Mouse (Mus musculus) embryonic facial prominence, embryonic 14.5 days (tissue): ENCODE data around the gene Arhgap1. TPM values are rescaled to one million over a fixed set of nuclear protein-coding genes. Genes with fewer than 3 reads are reported as not detected.

ENCODE experiments used
- ATAC-seq: fragments of 200-750 bp; cut with Nextera tagmentation; 2 replicates; pipeline ENCODE4 v1.8.0; 2017; ENCODE audit warnings: low read depth, moderate number of reproducible peaks, moderate TSS enrichment
- DNase-seq: peaks from one replicate; pipeline ENCODE4 v3.0.0-alpha.2; 2015; ENCODE audit warnings: low spot score
- H3K27ac ChIP-seq: fragments of 300-500 bp; sonication (generic); replicated peaks from 2 replicates; pipeline ENCODE4 v1.5.1; 2014; ENCODE audit warnings: low read depth, mild to moderate bottlenecking, low read length, moderate library complexity
- H3K27me3 ChIP-seq: fragments of 300-500 bp; sonication (generic); replicated peaks from 2 replicates; pipeline ENCODE4 v1.6.1; 2014; ENCODE audit warnings: low read length; ENCODE audit not compliant: control insufficient read depth, insufficient read depth
- H3K36me3 ChIP-seq: fragments of 300-500 bp; sonication (generic); 2 replicates; pipeline ENCODE4 v1.6.1; 2014; ENCODE audit warnings: low read length, mixed read lengths; ENCODE audit not compliant: control insufficient read depth, insufficient read depth
- H3K4me1 ChIP-seq: fragments of 300-500 bp; sonication (generic); 2 replicates; pipeline ENCODE4 v1.6.1; 2014; ENCODE audit warnings: antibody characterized with exemption, low read length; ENCODE audit not compliant: control insufficient read depth, insufficient read depth
- H3K4me2 ChIP-seq: fragments of 300-500 bp; sonication (generic); 2 replicates; pipeline ENCODE4 v1.6.1; 2014; ENCODE audit warnings: low read depth, mild to moderate bottlenecking, low read length, moderate library complexity, mixed read lengths
- H3K4me3 ChIP-seq: fragments of 300-500 bp; sonication (generic); 2 replicates; pipeline ENCODE4 v1.5.1; 2014; ENCODE audit warnings: low read depth, mild to moderate bottlenecking, low read length
- H3K9ac ChIP-seq: fragments of 300-500 bp; sonication (generic); 2 replicates; pipeline ENCODE4 v1.6.1; 2014; ENCODE audit warnings: low read depth, mild to moderate bottlenecking, low read length, moderate library complexity, mixed read lengths
- H3K9me3 ChIP-seq: fragments of 300-500 bp; sonication (generic); 2 replicates; pipeline ENCODE4 v1.6.1; 2016; ENCODE audit warnings: low read length; ENCODE audit not compliant: control insufficient read depth
- WGBS: fragments of 180-500 bp; shearing (Covaris S2); extraction: QIAGEN DNeasy Blood & Tissue Kit; methylation state at CpG from one replicate; pipeline ENCODE4 v1.1.7; 2014; 5-methylcytosine and 5-hydroxymethylcytosine counted together
- polyA plus RNA-seq: library from polyadenylated mRNA; unstranded; fragments of >200 nt; fragmentation: Nextera tagmentation; extraction: Ambion mirVana; gene quantifications from 2 replicates; pipeline ENCODE4 v1.2.1, GENCODE M21; 2014

The Arhgap1 gene
- polyA plus RNA-seq, 1 experiment from 2014 or later, result 117 TPM

- peaks cover 13% of the 10 kb centered on the region for H3K4me1 ChIP-seq
- H3K36me3 ChIP-seq, result peaks cover 48% of the 10 kb centered on the region
- H3K9ac ChIP-seq, result no peak overlapping the region
Observed at GRCm38 (mm10) chr2:91652863-91653262, 3.2 kb downstream of the Arhgap1 start.

GRCm38 (mm10) chr2:91655388-91655787, 5.7 kb downstream of the Arhgap1 start:
- Histone ChIP-seq H3K4me2 (no peak overlapping the region), H3K4me3 (no peak overlapping the region), H3K9ac (no peak overlapping the region), H3K36me3 (peaks cover 70% of the 10 kb centered on the region), H3K27me3 (no peaks in the 10 kb centered on the region), H3K4me1 (peaks cover 6% of the 10 kb centered on the region; the same call in 1 of the 2 replicates), H3K27ac (no peak overlapping the region), H3K9me3 (no peaks in the 10 kb centered on the region)
- DNase-seq (no peak), ATAC-seq (no peak)
- 89% methylated on average over 5 of the region's 5 CpGs for WGBS

More at GRCm38 (mm10) chr2:91652863-91653262, 3.2 kb downstream of the Arhgap1 start:
- H3K9me3 ChIP-seq, result no peaks in the 10 kb centered on the region
- H3K27ac ChIP-seq, result no peak overlapping the region
- 68% methylated on average over 6 of the region's 6 CpGs for WGBS
- no peak for ATAC-seq
- H3K4me2 ChIP-seq, result no peak overlapping the region
- no peak for DNase-seq
- no peaks in the 10 kb centered on the region for H3K27me3 ChIP-seq
- H3K4me3 ChIP-seq, result no peak overlapping the region

- H3K4me1 ChIP-seq, result peaks cover 4% of the 10 kb centered on the region; the same call in 1 of the 2 replicates
- H3K4me3 ChIP-seq, result no peak overlapping the region
- DNase-seq (peak; percentile 14), ATAC-seq (no peak)
- no peak overlapping the region for H3K27ac ChIP-seq
- H3K27me3 ChIP-seq, result no peaks in the 10 kb centered on the region
- H3K4me2 ChIP-seq, result no peak overlapping the region
- 58% methylated on average over 6 of the region's 6 CpGs for WGBS
- H3K36me3 ChIP-seq, result peaks cover 72% of the 10 kb centered on the region
- H3K9me3 ChIP-seq, result no peaks in the 10 kb centered on the region
- no peak overlapping the region for H3K9ac ChIP-seq
Observed at GRCm38 (mm10) chr2:91655827-91656226, 6.2 kb downstream of the Arhgap1 start.

GRCm38 (mm10) chr2:91656774-91657173, 7.1 kb downstream of the Arhgap1 start:
- H3K9ac ChIP-seq, result no peak overlapping the region
- H3K9me3 ChIP-seq, result no peaks in the 10 kb centered on the region
- WGBS, result 68% methylated on average over 8 of the region's 8 CpGs
- H3K4me2 ChIP-seq, result no peak overlapping the region
- no peak overlapping the region for H3K27ac ChIP-seq
- no peak for ATAC-seq
- H3K4me1 ChIP-seq, result no peaks in the 10 kb centered on the region
- no peak overlapping the region for H3K4me3 ChIP-seq
- peaks cover 81% of the 10 kb centered on the region for H3K36me3 ChIP-seq
- no peaks in the 10 kb centered on the region for H3K27me3 ChIP-seq
- DNase-seq, result no peak

- ATAC-seq (no peak), DNase-seq (no peak)
- Histone ChIP-seq H3K27ac (no peak overlapping the region), H3K4me2 (no peak overlapping the region), H3K4me3 (no peak overlapping the region), H3K9ac (no peak overlapping the region), H3K4me1 (no peaks in the 10 kb centered on the region), H3K27me3 (no peaks in the 10 kb centered on the region), H3K36me3 (peaks cover 91% of the 10 kb centered on the region), H3K9me3 (no peaks in the 10 kb centered on the region)
- WGBS, result 92% methylated on average over 8 of the region's 8 CpGs
Observed at GRCm38 (mm10) chr2:91659657-91660056, 10.0 kb downstream of the Arhgap1 start.

- Histone ChIP-seq H3K27ac (no peak overlapping the region), H3K27me3 (no peaks in the 10 kb centered on the region), H3K4me3 (no peak overlapping the region), H3K4me2 (no peak overlapping the region), H3K4me1 (no peaks in the 10 kb centered on the region), H3K9me3 (no peaks in the 10 kb centered on the region), H3K36me3 (peaks cover 86% of the 10 kb centered on the region), H3K9ac (no peak overlapping the region)
- DNase-seq, result no peak
- no peak for ATAC-seq
- WGBS, result 95% methylated on average over 6 of the region's 6 CpGs
Observed at GRCm38 (mm10) chr2:91660981-91661380, 11.3 kb downstream of the Arhgap1 start.

GRCm38 (mm10) chr2:91664780-91665179, 15.1 kb downstream of the Arhgap1 start:
- no peak overlapping the region for H3K27ac ChIP-seq
- no peak overlapping the region for H3K9ac ChIP-seq
- H3K4me3 ChIP-seq, result no peak overlapping the region
- no peaks in the 10 kb centered on the region for H3K27me3 ChIP-seq
- DNase-seq, result no peak
- H3K4me2 ChIP-seq, result no peak overlapping the region
- H3K9me3 ChIP-seq, result no peaks in the 10 kb centered on the region
- no peaks in the 10 kb centered on the region for H3K4me1 ChIP-seq
- peaks cover 86% of the 10 kb centered on the region for H3K36me3 ChIP-seq
- no peak for ATAC-seq

GRCm38 (mm10) chr2:91666386-91666910, 16.8 kb downstream of the Arhgap1 start:
- no peak overlapping the region for H3K4me2 ChIP-seq
- ATAC-seq, result no peak
- WGBS, result 96% methylated on average over 6 of the region's 6 CpGs
- H3K9me3 ChIP-seq, result no peaks in the 10 kb centered on the region
- no peak overlapping the region for H3K4me3 ChIP-seq
- no peaks in the 10 kb centered on the region for H3K27me3 ChIP-seq
- no peak overlapping the region for H3K27ac ChIP-seq
- no peak overlapping the region for H3K9ac ChIP-seq
- no peak for DNase-seq
- H3K4me1 ChIP-seq, result no peaks in the 10 kb centered on the region
- peaks cover 89% of the 10 kb centered on the region for H3K36me3 ChIP-seq

GRCm38 (mm10) chr2:91667747-91668146, 18.1 kb downstream of the Arhgap1 start:
- H3K4me2 ChIP-seq, result no peak overlapping the region
- WGBS, result 62% methylated on average over 2 of the region's 2 CpGs
- H3K27me3 ChIP-seq, result no peaks in the 10 kb centered on the region
- DNase-seq (peak; percentile 83), ATAC-seq (peak; percentile 69)
- no peak overlapping the region for H3K9ac ChIP-seq
- H3K4me3 ChIP-seq, result no peak overlapping the region
- H3K36me3 ChIP-seq, result peaks cover 89% of the 10 kb centered on the region
- no peaks in the 10 kb centered on the region for H3K9me3 ChIP-seq
- H3K4me1 ChIP-seq, result no peaks in the 10 kb centered on the region
- no peak overlapping the region for H3K27ac ChIP-seq
